Mouse (Mus musculus) hindbrain, embryonic 13.5 days (tissue): Measurements from ENCODE around the gene Slc9c1. TPM values are rescaled to one million over a fixed set of nuclear protein-coding genes. Genes with fewer than 3 reads are reported as not detected.
A peak's percentile ranks its signal among the peaks of the same experiment; 100 is the strongest.

Experiments
- ATAC-seq: fragments of 200-750 bp; cut with Nextera tagmentation; 2 replicates; pipeline ENCODE4 v1.8.0; 2017; ENCODE audit warnings: moderate TSS enrichment; ENCODE audit not compliant: low FRiP score
- H3K27ac ChIP-seq: fragments of 300-500 bp; sonication (generic); 2 replicates; pipeline ENCODE4 v1.5.1; 2015; ENCODE audit warnings: inconsistent platforms, mild to moderate bottlenecking, moderate library complexity
- H3K27me3 ChIP-seq: fragments of 300-500 bp; sonication (generic); 2 replicates; pipeline ENCODE4 v1.6.1; 2015; ENCODE audit warnings: mild to moderate bottlenecking, inconsistent platforms
- H3K36me3 ChIP-seq: fragments of 300-500 bp; sonication (generic); 2 replicates; pipeline ENCODE4 v1.6.1; 2015; ENCODE audit warnings: mild to moderate bottlenecking, inconsistent platforms
- H3K4me1 ChIP-seq: fragments of 300-500 bp; sonication (generic); replicated peaks from 2 replicates; pipeline ENCODE4 v1.6.1; 2015; ENCODE audit warnings: inconsistent platforms
- H3K4me2 ChIP-seq: fragments of 300-500 bp; sonication (generic); 2 replicates; pipeline ENCODE4 v1.6.1; 2015; ENCODE audit warnings: inconsistent platforms, mild to moderate bottlenecking, moderate library complexity
- H3K4me3 ChIP-seq: fragments of 300-500 bp; sonication (generic); 2 replicates; pipeline ENCODE4 v1.5.1; 2015; ENCODE audit warnings: mild to moderate bottlenecking, inconsistent platforms
- H3K9ac ChIP-seq: fragments of 300-500 bp; sonication (generic); 2 replicates; pipeline ENCODE4 v1.6.1; 2015; ENCODE audit warnings: mild to moderate bottlenecking, inconsistent platforms
- H3K9me3 ChIP-seq: fragments of 300-500 bp; sonication (generic); 2 replicates; pipeline ENCODE4 v1.6.1; 2016; ENCODE audit warnings: inconsistent platforms
- WGBS: fragments of 180-500 bp; shearing (Covaris S2); methylation state at CpG from one replicate; pipeline ENCODE4 v1.1.7; 2015; 5-methylcytosine and 5-hydroxymethylcytosine counted together
- polyA plus RNA-seq: library from polyadenylated mRNA; unstranded; fragments of >200 nt; fragmentation: Nextera tagmentation; extraction: Ambion mirVana; gene quantifications from 2 replicates; pipeline ENCODE4 v1.2.1, GENCODE M21; 2015

Slc9c1 gene
- polyA plus RNA-seq, 1 experiment from 2014 or later, result not detected

GRCm38 (mm10) chr16:45632420-45632819 is 97.3 kb downstream of the Slc9c1 start:
- H3K4me1 ChIP-seq, result no peaks in the 10 kb centered on the region
- H3K27me3 ChIP-seq, result no peaks in the 10 kb centered on the region
- no peak overlapping the region for H3K4me3 ChIP-seq
- H3K27ac ChIP-seq, result no peak overlapping the region
- no peak overlapping the region for H3K9ac ChIP-seq
- no peaks in the 10 kb centered on the region for H3K9me3 ChIP-seq
- no peaks in the 10 kb centered on the region for H3K36me3 ChIP-seq
- ATAC-seq, result no peak
- 76% methylated on average over 4 of the region's 4 CpGs for WGBS
- H3K4me2 ChIP-seq, result no peak overlapping the region

- Histone ChIP-seq H3K9ac (no peak overlapping the region), H3K4me1 (no peaks in the 10 kb centered on the region), H3K4me3 (no peak overlapping the region), H3K27ac (no peak overlapping the region), H3K9me3 (no peaks in the 10 kb centered on the region), H3K27me3 (no peaks in the 10 kb centered on the region), H3K36me3 (no peaks in the 10 kb centered on the region), H3K4me2 (no peak overlapping the region)
- WGBS, result 91% methylated on average over 2 of the region's 2 CpGs
- no peak for ATAC-seq
Measured at GRCm38 (mm10) chr16:45635826-45636225, 100.7 kb downstream of the Slc9c1 start.

- Histone ChIP-seq H3K4me3 (no peak overlapping the region), H3K4me2 (no peak overlapping the region), H3K27ac (no peak overlapping the region), H3K4me1 (no peaks in the 10 kb centered on the region), H3K27me3 (no peaks in the 10 kb centered on the region), H3K36me3 (no peaks in the 10 kb centered on the region), H3K9ac (no peak overlapping the region), H3K9me3 (no peaks in the 10 kb centered on the region)
- no peak for ATAC-seq
- 92% methylated on average over 10 of the region's 10 CpGs for WGBS
Measured at GRCm38 (mm10) chr16:45640070-45640762, 105.1 kb downstream of the Slc9c1 start.

GRCm38 (mm10) chr16:45641301-45641700 is 106.2 kb downstream of the Slc9c1 start:
- Histone ChIP-seq H3K4me2 (no peak overlapping the region), H3K4me1 (no peaks in the 10 kb centered on the region), H3K27ac (no peak overlapping the region), H3K9me3 (no peaks in the 10 kb centered on the region), H3K4me3 (no peak overlapping the region), H3K9ac (no peak overlapping the region), H3K27me3 (no peaks in the 10 kb centered on the region), H3K36me3 (no peaks in the 10 kb centered on the region)
- 80% methylated on average over 3 of the region's 3 CpGs for WGBS
- no peak for ATAC-seq

- no peak overlapping the region for H3K27ac ChIP-seq
- H3K36me3 ChIP-seq, result no peaks in the 10 kb centered on the region
- H3K4me3 ChIP-seq, result no peak overlapping the region
- no peak overlapping the region for H3K9ac ChIP-seq
- no peak for ATAC-seq
- H3K9me3 ChIP-seq, result no peaks in the 10 kb centered on the region
- no peaks in the 10 kb centered on the region for H3K27me3 ChIP-seq
- no peak overlapping the region for H3K4me2 ChIP-seq
- WGBS, result 94% methylated on average over 3 of the region's 3 CpGs
- no peaks in the 10 kb centered on the region for H3K4me1 ChIP-seq
Measured at GRCm38 (mm10) chr16:45643944-45644343, 108.8 kb downstream of the Slc9c1 start.

GRCm38 (mm10) chr16:45644380-45644779 is 109.3 kb downstream of the Slc9c1 start:
- Histone ChIP-seq H3K4me3 (no peak overlapping the region), H3K4me2 (no peak overlapping the region), H3K36me3 (no peaks in the 10 kb centered on the region), H3K27ac (no peak overlapping the region), H3K27me3 (no peaks in the 10 kb centered on the region), H3K9ac (no peak overlapping the region), H3K4me1 (no peaks in the 10 kb centered on the region), H3K9me3 (no peaks in the 10 kb centered on the region)
- no peak for ATAC-seq
- WGBS, result 80% methylated on average over 6 of the region's 6 CpGs

- Histone ChIP-seq H3K4me3 (no peak overlapping the region), H3K27me3 (peaks cover 22% of the 10 kb centered on the region), H3K9me3 (no peaks in the 10 kb centered on the region), H3K4me2 (no peak overlapping the region), H3K27ac (no peak overlapping the region), H3K9ac (no peak overlapping the region), H3K4me1 (peaks cover 7% of the 10 kb centered on the region), H3K36me3 (no peaks in the 10 kb centered on the region)
- 76% methylated on average over 2 of the region's 2 CpGs for WGBS
- ATAC-seq, result no peak
Measured at GRCm38 (mm10) chr16:45651497-45651896, 116.4 kb downstream of the Slc9c1 start.

GRCm38 (mm10) chr16:45653009-45653933 is 118.2 kb downstream of the Slc9c1 start:
- 13% methylated on average over 17 of the region's 17 CpGs for WGBS
- H3K36me3 ChIP-seq, result no peaks in the 10 kb centered on the region
- peaks cover 22% of the 10 kb centered on the region for H3K27me3 ChIP-seq
- H3K27ac ChIP-seq, result no peak overlapping the region
- peaks cover 7% of the 10 kb centered on the region for H3K4me1 ChIP-seq
- ATAC-seq, result no peak
- H3K4me3 ChIP-seq, result peak overlapping the region; percentile 32
- no peaks in the 10 kb centered on the region for H3K9me3 ChIP-seq
- H3K9ac ChIP-seq, result no peak overlapping the region
- H3K4me2 ChIP-seq, result peak overlapping the region; percentile 54

GRCm38 (mm10) chr16:45653934-45654332 is 118.8 kb downstream of the Slc9c1 start, which contains the start of gene BC016579:
BC016579 (minus strand) TSS chr16:45654068.
- Histone ChIP-seq H3K4me2 (peak within 1 kb of the TSS; percentile 54), H3K36me3 (no peaks in the 10 kb centered on the region), H3K9ac (no peak within 1 kb of the TSS), H3K4me3 (peak within 1 kb of the TSS; percentile 32), H3K27ac (no peak within 1 kb of the TSS), H3K9me3 (no peaks in the 10 kb centered on the region), H3K4me1 (peaks cover 7% of the 10 kb centered on the region), H3K27me3 (peaks cover 22% of the 10 kb centered on the region)
- WGBS, result 4% methylated on average over 20 of the region's 20 CpGs
- peak; percentile 28; the same call in 1 of the 2 replicates for ATAC-seq

GRCm38 (mm10) chr16:45654465-45654864 is 119.4 kb downstream of the Slc9c1 start:
- peak overlapping the region; percentile 54 for H3K4me2 ChIP-seq
- 0 out of 2 replicates have a peak, but pooled peaks have one; percentile 28 for ATAC-seq
- WGBS, result 64% methylated on average over 9 of the region's 9 CpGs
- H3K36me3 ChIP-seq, result no peaks in the 10 kb centered on the region
- no peak overlapping the region for H3K27ac ChIP-seq
- H3K9me3 ChIP-seq, result no peaks in the 10 kb centered on the region
- no peak overlapping the region for H3K9ac ChIP-seq
- peaks cover 22% of the 10 kb centered on the region for H3K27me3 ChIP-seq
- peaks cover 7% of the 10 kb centered on the region for H3K4me1 ChIP-seq
- peak overlapping the region; percentile 32; the same call in 1 of the 2 replicates for H3K4me3 ChIP-seq
